Comparison of ENCODE assay signal across 26 mouse cellular contexts in the genomic region with DNA sequence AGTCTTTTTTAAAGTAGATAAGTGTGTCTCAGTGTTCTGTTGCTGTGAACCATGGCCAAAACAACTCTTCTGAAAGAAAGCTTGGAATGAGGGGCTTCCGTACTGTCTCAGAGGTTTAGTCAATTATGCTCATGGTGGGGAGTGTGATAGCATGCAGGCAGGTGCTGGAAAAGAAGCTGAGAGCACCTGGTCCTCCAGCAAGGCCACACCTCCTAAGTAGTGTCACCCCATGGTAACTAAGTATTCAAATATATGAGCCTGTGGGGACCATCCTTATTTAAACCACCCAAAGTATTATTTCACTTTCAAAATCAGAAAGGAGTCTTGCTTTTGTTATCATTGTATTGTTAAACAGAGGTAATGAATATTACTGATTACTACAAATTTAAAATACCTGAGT. TPM values are rescaled to one million over a fixed set of nuclear protein-coding genes. Genes with fewer than 3 reads are reported as not detected.
DNase-seq lines count a peak whose midpoint lies in the region; ATAC-seq and TF ChIP-seq lines count a peak whose summit lies in the region.
"Had no signal": no experiment of that assay in that cellular context is flagged by ENCODE, and none has a peak within 500 bp of the region (broad histone marks: within the 10 kb centered on the region; RNA-seq: fewer than 3 reads in every experiment).

No protein-coding gene starts in this region.

- peaks cover 28% of the 10 kb centered on the region for H3K4me1 ChIP-seq in bone marrow macrophage, adult 2 months (ENCODE audit: control insufficient read depth, insufficient read depth, low read length)

- H3K27ac ChIP-seq in bone marrow macrophage, adult 2 months (ENCODE audit: insufficient read depth, low read depth, low read length), result peak overlapping the region; percentile 37; the same call in 1 of the 2 replicates
- H3K27ac ChIP-seq: embryonic facial prominence, embryonic 13.5 days; embryonic facial prominence, embryonic 15.5 days; forebrain, embryonic 10.5 days; forebrain, embryonic 12.5 days had no signal

- peak; percentile 13 to 35 for DNase-seq in spleen, postnatal 36 days (ENCODE audit: low spot score in 2 of 2)
- DNase-seq in spleen, postnatal 14 days (ENCODE audit: low spot score in 2 of 2), result no peak
- peak; percentile 24 to 34 for DNase-seq in B cell, adult 2 months
- no peak for DNase-seq in lung, postnatal 36 days
- DNase-seq in frontal cortex, postnatal 36 days (ENCODE audit: low spot score in 2 of 2), result no peak
- DNase-seq: adrenal gland, adult 8-10 months; adrenal gland, postnatal 14 days; adrenal gland, postnatal 36 days; cerebellum, adult 11 months; cerebellum, adult 18-20 months; cerebellum, adult 8-10 months; cerebellum, adult 9-11 months; cerebellum, postnatal 14 days; cerebellum, postnatal 36 days; embryo, embryonic 11 days had no signal

- no peak overlapping the region for H3K4me3 ChIP-seq in bone marrow macrophage, adult 2 months (ENCODE audit: insufficient read depth, low read length)
- H3K4me3 ChIP-seq: embryonic facial prominence, embryonic 13.5 days; embryonic facial prominence, embryonic 15.5 days; erythroblast, embryonic 14.5 days; forebrain, embryonic 10.5 days; forebrain, embryonic 12.5 days had no signal

- TF ChIP-seq CTCF in bone marrow macrophage, adult 2 months (IDR thresholded peaks at IDR 0.05; ENCODE audit: low read depth, low read length), result no peak

- ATAC-seq in megakaryocyte-erythroid progenitor cell, adult 5-6 weeks (replicated peaks; ENCODE audit: low FRiP score, low TSS enrichment, poor library complexity, severe bottlenecking), result no peak
- ATAC-seq: activated CD4-positive, CD25-positive, alpha-beta regulatory T cell, adult 4 months; forebrain, embryonic 14.5 days; forebrain, embryonic 16.5 days; Patski had no signal

- no peak for TF ChIP-seq POLR2A in bone marrow macrophage, adult 2 months (IDR thresholded peaks at IDR 0.05; ENCODE audit: borderline replicate concordance, low read depth, low read length)

RNA-seq across cellular contexts. Expression of a gene that starts 48.0 kb away (rescaled TPM):
- 15.2 and 16.6 TPM in 2 replicates for polyA plus RNA-seq in bone marrow macrophage, adult 2 months (2012; ENCODE audit: insufficient read depth, insufficient read length, missing spikeins)
- 7.1 and 10.3 TPM in 2 replicates for total RNA-seq in megakaryocyte-erythroid progenitor cell, adult 5-6 weeks (2014; fragmentation: Nextera tagmentation)
- 22.6 and 26.0 TPM in 2 replicates for total RNA-seq in megakaryocyte-erythroid progenitor cell, adult 5-6 weeks (2017)

Comparison
In these comparisons a context has a peak if more than half of its experiments do, and no peak if none do; other contexts are left out.
1. DNase-seq: peak in spleen, postnatal 36 days (2 of 2) and B cell, adult 2 months (2 of 2); none in spleen, postnatal 14 days (0 of 2), lung, postnatal 36 days (single experiment) and frontal cortex, postnatal 36 days (0 of 2).